Mouse (Mus musculus) c-Kit-negative CD71-positive TER-119-positive erythroid progenitor cells, embryonic 14.5 days (primary cell): ENCODE measurements at regions not wholly inside any gene's neighbourhood (a gene's known extent, or its start where the extent isn't known, plus 50 kb on each side); places are given as distances from the start of the nearest gene placed in this dataset.

Experiments used
- DNase-seq: peaks from one replicate; pipeline ENCODE4 v3.0.0-alpha.2; 2013; ENCODE audit warnings: low read depth, low spot score

GRCm38 (mm10) chr13:35079685-35080084, 52.8 kb upstream of the Eci2 start:
- DNase-seq, result no peak

- no peak for DNase-seq
Measured at GRCm38 (mm10) chr13:35085386-35085785, 58.5 kb upstream of the Eci2 start.

GRCm38 (mm10) chr13:35087246-35088040, 60.5 kb upstream of the Eci2 start:
- no peak for DNase-seq

- DNase-seq, result no peak
Measured at GRCm38 (mm10) chr13:35091155-35091554, 64.3 kb upstream of the Eci2 start.

GRCm38 (mm10) chr13:35119782-35120181, 92.9 kb upstream of the Eci2 start:
- DNase-seq, result no peak

GRCm38 (mm10) chr13:35129475-35129874, 102.6 kb upstream of the Eci2 start:
- DNase-seq, result no peak

- no peak for DNase-seq
Measured at GRCm38 (mm10) chr13:35131272-35132185, 104.6 kb upstream of the Eci2 start.

- DNase-seq, result no peak
Measured at GRCm38 (mm10) chr13:35151629-35152028, 124.7 kb upstream of the Eci2 start.

- DNase-seq, result no peak
Measured at GRCm38 (mm10) chr13:35159456-35159855, 132.6 kb upstream of the Eci2 start.

- DNase-seq, result no peak
Measured at GRCm38 (mm10) chr13:35160767-35161166, 133.9 kb upstream of the Eci2 start.

GRCm38 (mm10) chr13:35166080-35166479, 139.2 kb upstream of the Eci2 start:
- no peak for DNase-seq

GRCm38 (mm10) chr13:35166831-35167541, 140.1 kb upstream of the Eci2 start:
- DNase-seq, result no peak

GRCm38 (mm10) chr13:35171562-35172254, 144.8 kb upstream of the Eci2 start:
- no peak for DNase-seq

- DNase-seq, result no peak
Measured at GRCm38 (mm10) chr13:35173522-35173921, 146.6 kb upstream of the Eci2 start.

GRCm38 (mm10) chr13:35175587-35175986, 148.7 kb upstream of the Eci2 start:
- no peak for DNase-seq

GRCm38 (mm10) chr13:35177305-35177704, 150.4 kb upstream of the Eci2 start:
- no peak for DNase-seq

GRCm38 (mm10) chr13:35189028-35189711, 162.3 kb upstream of the Eci2 start:
- no peak for DNase-seq

GRCm38 (mm10) chr13:35202069-35202468, 175.2 kb upstream of the Eci2 start:
- DNase-seq, result no peak

GRCm38 (mm10) chr13:35208319-35208718, 181.4 kb upstream of the Eci2 start:
- DNase-seq, result no peak

GRCm38 (mm10) chr13:35209551-35209950, 182.7 kb upstream of the Eci2 start:
- DNase-seq, result no peak

- DNase-seq, result no peak
Measured at GRCm38 (mm10) chr13:35211834-35212233, 184.9 kb upstream of the Eci2 start.
